Mouse (Mus musculus) liver, postnatal 0 days (tissue): ENCODE data around the gene Wnt9a.

Source experiments
- CTCF ChIP-seq: sonication (generic); IDR thresholded peaks from 2 replicates; pipeline ENCODE4 v1.5.1; 2016; ENCODE audit warnings: antibody characterized with exemption, low read depth
- EP300 ChIP-seq: IDR thresholded peaks from 2 replicates; pipeline ENCODE4 v1.6.1; 2016; ENCODE audit warnings: antibody characterized with exemption, low read depth, mild to moderate bottlenecking

- TF ChIP-seq EP300 (no peak), CTCF (no peak)
Observed at GRCm38 (mm10) chr11:59364007-59364406, 57.3 kb downstream of the Wnt9a start.
